Mouse (Mus musculus) heart, embryonic 10.5 days (tissue): ENCODE data around the gene Fbxl16. TPM values are rescaled to one million over a fixed set of nuclear protein-coding genes. Genes with fewer than 3 reads are reported as not detected.

ENCODE experiments used
- DNase-seq: peaks from one replicate; pipeline ENCODE4 v3.0.0-alpha.2; 2017; ENCODE audit warnings: low spot score
- H3K27ac ChIP-seq: fragments of 300-500 bp; sonication (generic); 2 replicates; pipeline ENCODE4 v1.5.1; 2016; ENCODE audit warnings: mild to moderate bottlenecking
- H3K27me3 ChIP-seq: fragments of 300-500 bp; sonication (generic); 2 replicates; pipeline ENCODE4 v1.6.1; 2016; ENCODE audit warnings: mild to moderate bottlenecking; ENCODE audit not compliant: poor library complexity, insufficient read depth, severe bottlenecking
- H3K36me3 ChIP-seq: fragments of 300-500 bp; sonication (generic); 2 replicates; pipeline ENCODE4 v1.6.1; 2016; ENCODE audit warnings: mild to moderate bottlenecking, moderate library complexity
- H3K4me1 ChIP-seq: fragments of 300-500 bp; sonication (generic); 2 replicates; pipeline ENCODE4 v1.6.1; 2016; ENCODE audit warnings: mild to moderate bottlenecking
- H3K4me3 ChIP-seq: fragments of 300-500 bp; sonication (generic); 2 replicates; pipeline ENCODE4 v1.5.1; 2016; ENCODE audit warnings: mild to moderate bottlenecking, moderate library complexity
- H3K9me3 ChIP-seq: fragments of 300-500 bp; sonication (generic); 2 replicates; pipeline ENCODE4 v1.6.1; 2016; ENCODE audit warnings: mild to moderate bottlenecking, moderate library complexity
- WGBS: fragments of 180-500 bp; shearing (Covaris S2); methylation state at CpG from one replicate; pipeline ENCODE4 v1.1.7; 2016; 5-methylcytosine and 5-hydroxymethylcytosine counted together
- polyA plus RNA-seq: library from polyadenylated mRNA; unstranded; fragments of >200 nt; fragmentation: Nextera tagmentation; extraction: Ambion mirVana; gene quantifications from 2 replicates; pipeline ENCODE4 v1.2.1, GENCODE M21; 2016

Fbxl16 gene
- polyA plus RNA-seq, 1 experiment from 2014 or later, result 1.2 TPM

- peaks cover 16% of the 10 kb centered on the region; the same call in 1 of the 2 replicates for H3K27me3 ChIP-seq
- peaks cover 47% of the 10 kb centered on the region for H3K36me3 ChIP-seq
- 95% methylated on average over 27 of the region's 27 CpGs for WGBS
- no peak for DNase-seq
- peaks cover 72% of the 10 kb centered on the region for H3K4me1 ChIP-seq
- H3K4me3 ChIP-seq, result no peak overlapping the region
- H3K27ac ChIP-seq, result no peak overlapping the region
- H3K9me3 ChIP-seq, result no peaks in the 10 kb centered on the region
Observed at GRCm38 (mm10) chr17:25825984-25826570, 17.2 kb downstream of the Fbxl16 start.

GRCm38 (mm10) chr17:25827011-25827410 is 18.1 kb downstream of the Fbxl16 start:
- Histone ChIP-seq H3K27ac (no peak overlapping the region), H3K36me3 (peaks cover 55% of the 10 kb centered on the region), H3K4me3 (no peak overlapping the region), H3K4me1 (peaks cover 81% of the 10 kb centered on the region), H3K9me3 (no peaks in the 10 kb centered on the region), H3K27me3 (peaks cover 8% of the 10 kb centered on the region; the same call in 1 of the 2 replicates)
- WGBS, result 93% methylated on average over 13 of the region's 13 CpGs
- no peak for DNase-seq

DNA sequence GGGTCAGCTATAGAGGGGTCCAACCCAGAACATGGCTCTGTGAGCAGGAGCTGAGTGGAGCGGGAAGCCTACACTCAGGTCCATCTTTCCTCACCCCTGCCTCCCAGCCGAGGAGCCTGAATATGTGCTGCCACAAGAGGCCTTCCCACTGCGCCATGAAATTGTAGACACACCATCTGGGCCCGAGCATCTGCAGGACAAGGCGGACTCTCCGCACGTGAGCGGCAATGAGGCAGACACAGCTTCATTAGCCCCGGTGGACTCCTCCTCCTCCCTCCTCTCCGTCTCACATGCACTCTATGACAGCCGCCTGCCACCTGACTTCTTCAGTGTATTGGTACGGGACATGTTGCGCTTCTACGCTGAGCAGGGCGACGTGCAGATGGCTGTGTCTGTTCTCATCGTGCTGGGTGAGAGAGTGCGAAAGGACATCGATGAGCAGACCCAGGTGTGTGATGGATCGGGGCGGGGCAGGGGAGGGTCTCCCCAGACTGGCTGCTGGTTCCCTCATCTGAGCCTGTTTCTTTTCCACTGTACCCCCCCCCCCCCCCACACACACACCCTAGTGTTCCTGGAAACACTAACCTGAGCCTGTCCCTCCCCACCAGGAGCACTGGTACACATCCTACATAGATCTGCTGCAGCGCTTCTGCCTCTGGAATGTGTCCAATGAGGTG is 18.8 kb downstream of the Fbxl16 start:
- Histone ChIP-seq H3K9me3 (no peaks in the 10 kb centered on the region), H3K4me1 (peaks cover 82% of the 10 kb centered on the region), H3K36me3 (peaks cover 55% of the 10 kb centered on the region), H3K27ac (no peak overlapping the region), H3K27me3 (peaks cover 2% of the 10 kb centered on the region; the same call in 1 of the 2 replicates), H3K4me3 (peak overlapping the region; percentile 86; the same call in 1 of the 2 replicates)
- WGBS, result 93% methylated on average over 22 of the region's 22 CpGs
- no peak for DNase-seq

- Histone ChIP-seq H3K36me3 (peaks cover 55% of the 10 kb centered on the region), H3K4me3 (peak overlapping the region; percentile 86), H3K4me1 (peaks cover 82% of the 10 kb centered on the region), H3K27ac (peak overlapping the region; percentile 93), H3K27me3 (no peaks in the 10 kb centered on the region), H3K9me3 (no peaks in the 10 kb centered on the region)
- DNase-seq, result no peak
- WGBS, result 85% methylated on average over 8 of the region's 8 CpGs
Observed at GRCm38 (mm10) chr17:25828223-25828594, 19.3 kb downstream of the Fbxl16 start.

DNA sequence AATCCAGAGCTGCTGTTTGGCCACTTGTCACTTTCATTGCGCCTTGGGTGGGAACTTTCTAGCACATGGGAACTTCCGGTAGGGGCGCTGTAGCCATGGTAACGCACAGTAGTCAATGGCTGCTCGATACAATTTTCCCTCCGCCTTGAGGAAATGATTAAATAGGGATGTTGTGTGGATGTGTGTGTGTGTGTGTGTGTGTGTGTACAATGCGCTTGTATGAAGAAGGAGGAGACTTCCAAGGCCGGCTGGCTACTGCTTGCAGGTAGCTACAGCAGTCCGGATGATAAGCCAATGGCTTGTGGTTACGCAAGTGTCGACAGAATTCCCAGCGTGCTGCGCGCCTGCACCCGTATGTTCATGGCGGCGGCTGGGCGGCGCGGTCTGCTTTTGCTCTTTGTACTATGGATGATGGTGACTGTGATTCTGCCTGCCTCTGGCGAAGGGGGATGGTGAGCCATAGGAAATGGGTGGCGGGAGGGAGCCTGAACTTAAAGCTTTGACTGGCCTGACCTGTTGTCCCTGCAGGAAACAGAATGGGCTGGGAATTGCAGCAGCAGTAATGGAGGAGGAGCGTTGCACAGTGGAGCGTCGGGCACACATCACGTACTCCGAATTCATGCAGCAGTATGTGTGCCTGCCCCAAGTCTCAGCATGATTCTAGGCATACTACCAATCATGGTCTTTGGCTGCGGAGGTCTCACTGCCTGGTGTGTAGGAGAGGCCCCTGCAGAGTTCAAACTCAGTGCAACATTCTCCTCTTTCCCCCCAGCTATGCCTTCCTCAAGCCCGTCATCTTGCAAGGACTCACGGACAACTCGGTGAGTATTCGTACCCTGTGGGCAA is 20.1 kb downstream of the Fbxl16 start, which contains the start of gene Jmjd8:
Jmjd8 (plus strand) TSS at position 156 of the 846 bp plus-strand sequence.
- peaks cover 55% of the 10 kb centered on the region for H3K36me3 ChIP-seq
- peak; percentile 94 for DNase-seq
- peak within 1 kb of the TSS; percentile 93 for H3K27ac ChIP-seq
- peak within 1 kb of the TSS; percentile 86 for H3K4me3 ChIP-seq
- WGBS, result under 1% methylated on average over 32 of the region's 32 CpGs
- H3K4me1 ChIP-seq, result peaks cover 84% of the 10 kb centered on the region
- H3K27me3 ChIP-seq, result no peaks in the 10 kb centered on the region
- no peaks in the 10 kb centered on the region for H3K9me3 ChIP-seq

GRCm38 (mm10) chr17:25829558-25830017 is 20.7 kb downstream of the Fbxl16 start:
- H3K4me1 ChIP-seq, result peaks cover 84% of the 10 kb centered on the region
- DNase-seq, result no peak
- peak overlapping the region; percentile 93 for H3K27ac ChIP-seq
- H3K9me3 ChIP-seq, result no peaks in the 10 kb centered on the region
- 37% methylated on average over 8 of the region's 8 CpGs for WGBS
- H3K27me3 ChIP-seq, result no peaks in the 10 kb centered on the region
- peaks cover 55% of the 10 kb centered on the region for H3K36me3 ChIP-seq
- H3K4me3 ChIP-seq, result peak overlapping the region; percentile 86

GRCm38 (mm10) chr17:25830200-25830753 is 21.4 kb downstream of the Fbxl16 start:
- Histone ChIP-seq H3K36me3 (peaks cover 60% of the 10 kb centered on the region), H3K27ac (0 out of 2 replicates have a peak overlapping the region, but pooled peaks have one; percentile 31), H3K4me1 (peaks cover 84% of the 10 kb centered on the region), H3K4me3 (peak overlapping the region; percentile 86), H3K27me3 (no peaks in the 10 kb centered on the region), H3K9me3 (no peaks in the 10 kb centered on the region)
- WGBS, result 87% methylated on average over 4 of the region's 4 CpGs
- DNase-seq, result no peak

GRCm38 (mm10) chr17:25830806-25831431 is 22.0 kb downstream of the Fbxl16 start:
- peaks cover 84% of the 10 kb centered on the region for H3K4me1 ChIP-seq

GRCm38 (mm10) chr17:25831451-25832281 is 22.8 kb downstream of the Fbxl16 start:
- Histone ChIP-seq H3K27me3 (no peaks in the 10 kb centered on the region), H3K27ac (peak overlapping the region; percentile 98), H3K4me3 (peak overlapping the region; percentile 86), H3K9me3 (no peaks in the 10 kb centered on the region), H3K36me3 (peaks cover 57% of the 10 kb centered on the region), H3K4me1 (peaks cover 84% of the 10 kb centered on the region)
- DNase-seq, result no peak
- WGBS, result 53% methylated on average over 21 of the region's 21 CpGs

More at GRCm38 (mm10) chr17:25830806-25831431, 22.0 kb downstream of the Fbxl16 start:
- H3K36me3 ChIP-seq, result peaks cover 60% of the 10 kb centered on the region
- no peaks in the 10 kb centered on the region for H3K27me3 ChIP-seq
- H3K27ac ChIP-seq, result no peak overlapping the region
- peak overlapping the region; percentile 86 for H3K4me3 ChIP-seq
- 89% methylated on average over 14 of the region's 14 CpGs for WGBS
- DNase-seq, result no peak
- no peaks in the 10 kb centered on the region for H3K9me3 ChIP-seq

DNA sequence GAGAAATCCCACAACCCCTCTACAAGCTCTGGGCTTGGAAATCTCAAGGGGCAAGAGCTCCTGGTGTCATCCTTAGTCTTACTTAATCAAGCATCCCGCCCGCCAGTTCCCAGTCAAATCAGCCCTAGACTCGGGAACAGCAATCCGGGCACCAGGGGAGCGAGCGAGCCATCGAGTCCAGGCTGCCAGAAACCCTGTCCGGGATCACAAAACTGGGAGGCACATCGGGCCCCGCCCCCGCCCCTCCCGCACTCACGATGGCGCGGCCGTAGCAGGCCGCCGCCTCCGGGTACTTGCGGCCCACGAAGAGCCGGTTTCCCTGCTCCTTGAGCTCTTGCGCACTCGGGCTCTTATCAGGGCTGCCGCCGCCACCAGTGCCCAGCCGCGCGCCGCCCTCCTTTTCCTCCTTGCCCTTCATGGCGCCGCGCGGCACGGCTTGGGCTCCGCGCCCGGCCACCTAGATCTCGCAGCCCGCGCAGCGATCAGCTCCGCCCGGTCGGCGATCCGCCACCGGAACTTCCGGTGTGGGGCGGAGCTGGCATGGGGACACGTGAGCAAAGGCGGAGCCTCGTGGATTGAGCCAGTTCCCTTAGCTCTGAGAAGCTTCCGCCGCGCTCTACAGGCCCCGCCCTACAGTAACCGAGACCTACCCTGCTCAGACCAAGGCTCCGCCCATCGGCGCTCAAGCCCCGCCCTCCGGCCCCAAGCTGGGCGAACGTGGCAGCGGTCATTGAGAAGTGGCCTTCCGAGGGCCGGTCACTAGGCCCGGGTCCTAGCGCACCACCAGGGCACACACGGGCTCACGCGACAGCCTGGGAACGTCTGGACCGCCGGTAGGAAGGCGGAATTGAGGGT is 23.8 kb downstream of the Fbxl16 start:
- peak overlapping the region; percentile 98 for H3K27ac ChIP-seq

DNA sequence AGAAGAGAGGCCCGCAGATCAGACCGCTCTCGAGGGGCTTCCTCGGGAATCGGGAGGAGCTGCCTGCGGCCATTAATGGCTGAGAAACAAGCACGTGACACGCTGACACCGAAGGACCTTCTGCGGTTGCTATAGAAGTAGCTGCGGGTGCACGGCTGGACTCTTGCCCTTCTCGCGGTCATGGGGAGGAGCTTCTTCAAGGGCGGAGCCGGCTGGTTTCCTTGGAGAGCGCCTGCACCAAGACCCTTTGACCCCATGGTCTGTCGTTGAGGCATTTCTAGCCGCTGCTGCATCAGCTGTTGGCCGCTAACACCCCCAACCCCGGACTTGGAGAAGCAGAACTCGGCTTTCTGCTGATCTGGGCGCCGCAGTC is 24.4 kb downstream of the Fbxl16 start, which contains the start of gene Stub1:
Stub1 (minus strand) TSS at position 114 of the 373 bp plus-strand sequence.
- Histone ChIP-seq H3K36me3 (peaks cover 48% of the 10 kb centered on the region), H3K27ac (peak within 1 kb of the TSS; percentile 98), H3K27me3 (no peaks in the 10 kb centered on the region), H3K4me1 (peaks cover 84% of the 10 kb centered on the region), H3K4me3 (peak within 1 kb of the TSS; percentile 86), H3K9me3 (no peaks in the 10 kb centered on the region)
- WGBS, result under 1% methylated on average over 24 of the region's 24 CpGs
- peak; percentile 98 for DNase-seq

More for the DNA sequence above, 23.8 kb downstream of the Fbxl16 start:
- DNase-seq, result peak; percentile 100
- under 1% methylated on average over 77 of the region's 77 CpGs for WGBS
- Histone ChIP-seq H3K4me3 (peak overlapping the region; percentile 86), H3K27me3 (no peaks in the 10 kb centered on the region), H3K4me1 (peaks cover 84% of the 10 kb centered on the region), H3K9me3 (no peaks in the 10 kb centered on the region), H3K36me3 (peaks cover 48% of the 10 kb centered on the region)
